Mouse (Mus musculus): ENCODE measurements around the gene Cnnm3. TPM values are rescaled to one million over a fixed set of nuclear protein-coding genes. Genes with fewer than 3 reads are reported as not detected.

The Cnnm3 gene
- polyA plus RNA-seq, 1 experiment from 2014 or later, result 4.3 TPM

DNA sequence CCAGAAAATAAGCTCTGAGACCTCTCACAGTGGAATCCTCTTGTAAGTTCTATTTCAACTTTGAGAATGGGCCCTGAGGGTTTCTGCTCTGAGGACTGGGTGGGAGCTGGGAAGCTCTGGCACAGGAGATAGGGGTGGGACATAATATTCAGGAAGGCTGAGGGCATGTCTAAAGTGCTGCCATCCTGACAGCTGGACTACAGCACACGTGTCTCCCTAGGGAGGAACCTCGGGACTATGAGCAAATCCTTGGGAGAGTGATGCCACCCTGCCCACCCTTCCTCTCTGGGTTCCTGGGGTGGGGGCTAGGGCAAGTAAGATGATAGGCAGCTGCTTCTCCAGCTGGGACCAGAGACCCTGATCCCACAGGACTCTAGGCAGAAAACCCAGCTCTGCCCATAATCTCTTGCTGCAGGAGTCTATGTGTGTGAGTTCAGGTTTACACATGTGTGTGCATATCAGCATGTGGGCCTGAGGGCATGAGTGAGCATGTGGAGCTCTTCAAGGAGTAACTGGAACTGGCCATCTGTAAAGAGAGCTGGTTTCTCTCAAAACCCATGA lies 60.6 kb downstream of the Cnnm3 start:
- no peaks in the 10 kb centered on the region for H3K9me3 ChIP-seq (ENCODE audit: control insufficient read depth, low read length)
- H3K36me3 ChIP-seq (ENCODE audit: control insufficient read depth, insufficient read depth, low read length), result no peaks in the 10 kb centered on the region
- no peak overlapping the region for H3K9ac ChIP-seq (ENCODE audit: low read length)
- no peak overlapping the region for H3K4me3 ChIP-seq (ENCODE audit: low read depth, low read length)
- ATAC-seq (ENCODE audit: low FRiP score) (no peak), DNase-seq (ENCODE audit: low spot score, missing footprints) (no peak)
- no peak overlapping the region for H3K27ac ChIP-seq (ENCODE audit: low read depth, low read length)
- H3K27me3 ChIP-seq (ENCODE audit: control insufficient read depth, insufficient read depth, low read length), result no peaks in the 10 kb centered on the region
- H3K4me2 ChIP-seq, result no peak overlapping the region
- peaks cover 3% of the 10 kb centered on the region; the same call in 1 of the 2 replicates for H3K4me1 ChIP-seq (ENCODE audit: control insufficient read depth, insufficient read depth, low read length)
- 66% methylated on average over 2 of the region's 2 CpGs for WGBS

DNA sequence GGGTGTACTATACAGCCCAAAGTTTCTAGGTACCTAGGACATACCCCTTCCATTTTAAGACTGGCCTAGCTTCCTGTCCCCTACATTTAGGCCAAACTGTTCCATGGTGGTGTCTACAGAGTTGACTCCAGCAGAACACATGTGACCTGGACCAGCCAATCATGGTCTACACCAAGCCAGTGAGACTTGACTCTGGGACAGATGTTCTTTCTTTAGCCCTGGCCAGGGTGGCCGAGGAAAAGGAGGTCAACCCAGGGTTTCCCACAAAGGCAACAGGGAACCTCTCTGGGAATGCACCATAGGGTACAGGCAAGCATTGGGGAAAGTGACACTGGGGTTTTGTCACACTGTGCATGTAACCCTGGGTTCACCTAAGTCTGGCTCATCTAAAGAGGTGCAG lies 61.0 kb downstream of the Cnnm3 start:
- H3K36me3 ChIP-seq (ENCODE audit: control insufficient read depth, insufficient read depth, low read length), result no peaks in the 10 kb centered on the region
- 64% methylated on average over 1 of the region's 1 CpGs for WGBS
- no peak overlapping the region for H3K4me3 ChIP-seq (ENCODE audit: low read depth, low read length)
- no peak overlapping the region for H3K27ac ChIP-seq (ENCODE audit: low read depth, low read length)
- H3K9me3 ChIP-seq (ENCODE audit: control insufficient read depth, low read length), result no peaks in the 10 kb centered on the region
- H3K27me3 ChIP-seq (ENCODE audit: control insufficient read depth, insufficient read depth, low read length), result no peaks in the 10 kb centered on the region
- no peak for ATAC-seq (ENCODE audit: low FRiP score)
- H3K9ac ChIP-seq (ENCODE audit: low read length), result no peak overlapping the region
- peaks cover 3% of the 10 kb centered on the region; the same call in 1 of the 2 replicates for H3K4me1 ChIP-seq (ENCODE audit: control insufficient read depth, insufficient read depth, low read length)
- no peak overlapping the region for H3K4me2 ChIP-seq
- DNase-seq (ENCODE audit: low spot score, missing footprints), result no peak

DNA sequence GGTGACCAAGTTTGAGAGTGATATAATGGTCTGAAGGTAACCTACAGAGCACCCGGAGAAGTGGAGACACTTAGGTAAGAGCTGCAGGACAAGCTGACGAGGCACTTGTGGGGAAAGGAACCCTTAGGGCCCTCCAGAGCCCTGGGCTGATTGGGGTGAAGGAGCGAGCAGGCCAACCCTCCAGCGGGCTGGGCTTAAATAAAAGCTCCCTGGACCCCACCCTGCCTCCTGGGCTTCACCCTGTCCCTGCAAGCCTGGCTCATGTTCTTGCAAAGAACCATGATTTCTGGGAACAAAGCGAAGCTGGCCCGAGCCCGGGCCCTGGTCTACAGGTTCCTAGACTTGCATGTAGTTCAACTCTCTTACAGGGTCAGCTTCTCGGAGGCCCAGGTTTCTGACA lies 61.9 kb downstream of the Cnnm3 start:
- H3K4me1 ChIP-seq (ENCODE audit: control insufficient read depth, insufficient read depth, low read length), result no peaks in the 10 kb centered on the region
- no peak for DNase-seq (ENCODE audit: low spot score, missing footprints)

DNA sequence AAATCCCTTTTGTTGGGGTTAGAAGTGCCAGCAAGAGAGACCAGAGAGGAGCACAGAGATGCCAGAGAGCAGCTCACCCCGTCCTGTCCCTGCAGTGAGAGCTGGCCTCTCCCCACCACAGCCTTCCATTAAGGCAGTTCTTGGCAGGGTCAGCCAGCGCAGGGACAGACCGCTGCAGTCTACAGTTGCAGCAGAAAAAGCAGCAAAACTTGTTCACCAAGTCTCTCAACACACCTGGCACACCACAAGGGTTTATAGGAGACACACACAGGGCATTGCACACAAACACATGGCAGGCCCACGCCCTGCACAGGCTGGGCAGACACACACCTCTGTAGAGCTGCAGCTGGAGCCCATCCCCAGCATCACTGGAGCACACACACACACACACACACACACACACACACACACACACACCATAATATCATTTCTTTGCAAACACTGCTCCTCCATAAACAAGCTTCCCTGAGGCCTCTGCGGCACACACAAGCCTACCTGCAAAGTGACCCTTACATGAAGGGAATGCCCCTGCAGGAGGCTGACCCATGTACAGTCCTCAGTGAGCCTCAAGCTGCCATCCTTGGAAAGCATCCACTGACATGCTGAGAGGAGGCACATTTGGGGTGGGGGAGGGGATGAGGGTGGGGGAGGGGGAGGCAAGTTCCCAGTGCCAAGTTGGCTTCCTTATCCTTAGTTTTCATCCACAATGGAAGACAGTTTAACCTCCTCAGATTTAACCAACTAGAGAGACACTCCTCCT lies 62.7 kb downstream of the Cnnm3 start:
- H3K4me2 ChIP-seq, result no peak overlapping the region
- no peaks in the 10 kb centered on the region for H3K4me1 ChIP-seq (ENCODE audit: control insufficient read depth, insufficient read depth, low read length)
- H3K9ac ChIP-seq (ENCODE audit: low read length), result no peak overlapping the region
- no peaks in the 10 kb centered on the region for H3K9me3 ChIP-seq (ENCODE audit: control insufficient read depth, low read length)
- H3K27me3 ChIP-seq (ENCODE audit: control insufficient read depth, insufficient read depth, low read length), result no peaks in the 10 kb centered on the region
- WGBS, result 79% methylated on average over 5 of the region's 5 CpGs
- H3K36me3 ChIP-seq (ENCODE audit: control insufficient read depth, insufficient read depth, low read length), result no peaks in the 10 kb centered on the region
- H3K4me3 ChIP-seq (ENCODE audit: low read depth, low read length), result no peak overlapping the region
- ATAC-seq (ENCODE audit: low FRiP score), result no peak
- no peak for DNase-seq (ENCODE audit: low spot score, missing footprints)
- H3K27ac ChIP-seq (ENCODE audit: low read depth, low read length), result no peak overlapping the region

More for the DNA sequence above, 61.9 kb downstream of the Cnnm3 start:
- Histone ChIP-seq H3K9ac (ENCODE audit: low read length) (no peak overlapping the region), H3K9me3 (ENCODE audit: control insufficient read depth, low read length) (no peaks in the 10 kb centered on the region), H3K27me3 (ENCODE audit: control insufficient read depth, insufficient read depth, low read length) (no peaks in the 10 kb centered on the region), H3K4me2 (no peak overlapping the region), H3K4me3 (ENCODE audit: low read depth, low read length) (no peak overlapping the region), H3K36me3 (ENCODE audit: control insufficient read depth, insufficient read depth, low read length) (no peaks in the 10 kb centered on the region), H3K27ac (ENCODE audit: low read depth, low read length) (no peak overlapping the region)
- ATAC-seq (ENCODE audit: low FRiP score), result no peak
- WGBS, result 81% methylated on average over 8 of the region's 8 CpGs

DNA sequence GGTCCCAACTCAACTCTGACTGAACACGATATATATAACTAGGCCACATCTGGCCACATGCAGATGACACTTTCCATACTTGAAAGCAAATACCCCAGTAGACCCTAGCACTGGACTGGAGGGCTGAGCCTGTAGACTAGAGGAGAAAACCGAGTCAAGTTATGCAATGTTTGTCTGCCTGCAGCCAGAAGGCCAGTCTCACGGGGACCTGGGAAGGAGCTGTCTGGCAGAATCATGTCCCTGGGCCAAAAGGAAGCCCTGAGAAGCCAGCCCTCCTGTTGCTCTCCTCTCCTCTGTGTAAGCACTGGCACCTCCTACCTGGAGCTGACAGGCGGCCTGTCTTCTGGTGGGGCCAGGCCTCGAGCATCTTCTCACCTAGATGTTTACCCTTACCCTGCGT lies 63.7 kb downstream of the Cnnm3 start:
- Histone ChIP-seq H3K4me2 (no peak overlapping the region), H3K4me3 (ENCODE audit: low read depth, low read length) (no peak overlapping the region), H3K27ac (ENCODE audit: low read depth, low read length) (no peak overlapping the region), H3K36me3 (ENCODE audit: control insufficient read depth, insufficient read depth, low read length) (no peaks in the 10 kb centered on the region), H3K9me3 (ENCODE audit: control insufficient read depth, low read length) (no peaks in the 10 kb centered on the region), H3K27me3 (ENCODE audit: control insufficient read depth, insufficient read depth, low read length) (no peaks in the 10 kb centered on the region), H3K9ac (ENCODE audit: low read length) (no peak overlapping the region), H3K4me1 (ENCODE audit: control insufficient read depth, insufficient read depth, low read length) (peaks cover 8% of the 10 kb centered on the region)
- WGBS, result 65% methylated on average over 6 of the region's 6 CpGs
- DNase-seq (ENCODE audit: low spot score, missing footprints) (no peak), ATAC-seq (ENCODE audit: low FRiP score) (no peak)

DNA sequence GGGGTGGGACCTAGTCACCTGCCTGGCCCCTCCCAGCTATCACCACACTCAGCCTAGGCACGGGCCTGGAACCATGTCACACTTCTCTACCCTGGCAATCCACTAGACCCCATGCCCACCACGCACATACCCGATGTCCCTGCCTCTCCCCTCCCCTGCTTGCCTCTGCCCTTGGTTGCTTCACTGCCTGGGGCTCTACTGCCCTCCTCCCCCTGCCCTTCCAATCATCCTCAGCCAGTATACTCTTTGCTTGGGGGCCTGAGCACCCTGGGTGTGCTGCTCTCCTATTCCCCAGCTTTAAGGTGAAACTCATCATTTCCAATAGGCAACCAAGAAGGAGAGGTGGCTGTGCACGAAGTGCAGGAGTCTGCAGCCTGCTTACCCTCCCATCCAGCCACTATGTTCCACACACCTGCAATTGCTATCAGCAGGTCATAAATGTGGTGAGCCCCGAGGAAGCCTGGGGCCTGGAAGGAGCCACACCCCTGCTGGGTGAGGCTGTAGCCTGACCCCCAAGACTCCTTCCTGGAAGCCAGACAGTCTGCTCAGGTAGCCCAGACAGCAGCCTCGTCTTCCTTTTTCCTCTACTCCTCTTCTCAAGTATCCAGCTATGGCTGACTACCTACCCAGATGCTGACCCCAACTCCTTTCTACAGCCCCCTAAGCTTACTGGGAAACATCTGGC lies 65.5 kb downstream of the Cnnm3 start:
- no peak overlapping the region for H3K4me3 ChIP-seq (ENCODE audit: low read depth, low read length)
- H3K27me3 ChIP-seq (ENCODE audit: control insufficient read depth, insufficient read depth, low read length), result no peaks in the 10 kb centered on the region
- DNase-seq (ENCODE audit: low spot score, missing footprints) (no peak), ATAC-seq (ENCODE audit: low FRiP score) (no peak)
- H3K36me3 ChIP-seq (ENCODE audit: control insufficient read depth, insufficient read depth, low read length), result no peaks in the 10 kb centered on the region
- H3K9ac ChIP-seq (ENCODE audit: low read length), result no peak overlapping the region
- H3K27ac ChIP-seq (ENCODE audit: low read depth, low read length), result no peak overlapping the region
- 72% methylated on average over 6 of the region's 6 CpGs for WGBS
- H3K4me1 ChIP-seq (ENCODE audit: control insufficient read depth, insufficient read depth, low read length), result peaks cover 18% of the 10 kb centered on the region
- H3K9me3 ChIP-seq (ENCODE audit: control insufficient read depth, low read length), result no peaks in the 10 kb centered on the region
- H3K4me2 ChIP-seq, result no peak overlapping the region

Small RNAs within 50 kb of the gene (microRNA-seq; reads per million reads assigned to microRNA genes)
- gene Gm47280, result not detected

Other genes with a start within 250 kb of the Cnnm3 start
- 0.33 and 0.57 TPM in 2 replicates for gene Neurl3, start 237.2 kb upstream of the Cnnm3 start, polyA plus RNA-seq (2014; fragmentation: Nextera tagmentation; extraction: Ambion mirVana)
- gene Arid5a, start 204.1 kb upstream of the Cnnm3 start, polyA plus RNA-seq (2014; fragmentation: Nextera tagmentation; extraction: Ambion mirVana), result 1.8 and 2.0 TPM in 2 replicates
- 28.1 and 33.9 TPM in 2 replicates for gene Kansl3, start 142.7 kb upstream of the Cnnm3 start, polyA plus RNA-seq (2014; fragmentation: Nextera tagmentation; extraction: Ambion mirVana)
- 1.4 and 2.0 TPM in 2 replicates for gene Fer1l5, start 139.6 kb upstream of the Cnnm3 start, polyA plus RNA-seq (2014; fragmentation: Nextera tagmentation; extraction: Ambion mirVana)
- 35.6 and 35.7 TPM in 2 replicates for gene Lman2l, start 66.6 kb upstream of the Cnnm3 start, polyA plus RNA-seq (2014; fragmentation: Nextera tagmentation; extraction: Ambion mirVana)
- 9.6 and 11.6 TPM in 2 replicates for gene Cnnm4, start 40.2 kb upstream of the Cnnm3 start, polyA plus RNA-seq (2014; fragmentation: Nextera tagmentation; extraction: Ambion mirVana)
- gene Ankrd23, start 25.0 kb downstream of the Cnnm3 start, polyA plus RNA-seq (2014; fragmentation: Nextera tagmentation; extraction: Ambion mirVana), result 6.0 TPM in 2 replicates
- not detected in 2 replicates for gene Gm42417, start 27.6 kb downstream of the Cnnm3 start, polyA plus RNA-seq (2014; fragmentation: Nextera tagmentation; extraction: Ambion mirVana)
- gene Ankrd39, start 35.6 kb downstream of the Cnnm3 start, polyA plus RNA-seq (2014; fragmentation: Nextera tagmentation; extraction: Ambion mirVana), result 12.3 and 14.0 TPM in 2 replicates
- 3.1 and 3.4 TPM in 2 replicates for gene Sema4c, start 46.5 kb downstream of the Cnnm3 start, polyA plus RNA-seq (2014; fragmentation: Nextera tagmentation; extraction: Ambion mirVana)
- 0.16 TPM in 1 of 2 replicates, not detected in the other for gene Fam178b, start 171.3 kb downstream of the Cnnm3 start, polyA plus RNA-seq (2014; fragmentation: Nextera tagmentation; extraction: Ambion mirVana)
- gene Cox5b, start 179.6 kb downstream of the Cnnm3 start, polyA plus RNA-seq (2014; fragmentation: Nextera tagmentation; extraction: Ambion mirVana), result 466 and 531 TPM in 2 replicates
- 0.23 TPM in 1 of 2 replicates, not detected in the other for gene 4933424G06Rik, start 198.3 kb downstream of the Cnnm3 start, polyA plus RNA-seq (2014; fragmentation: Nextera tagmentation; extraction: Ambion mirVana)
- gene Actr1b, start 202.6 kb downstream of the Cnnm3 start, polyA plus RNA-seq (2014; fragmentation: Nextera tagmentation; extraction: Ambion mirVana), result 97.1 and 110 TPM in 2 replicates
- 0.36 and 0.41 TPM in 2 replicates for gene Zap70, start 249.9 kb downstream of the Cnnm3 start, polyA plus RNA-seq (2014; fragmentation: Nextera tagmentation; extraction: Ambion mirVana)